Mouse (Mus musculus) megakaryocyte-erythroid progenitor cell, adult 5-6 weeks (primary cell): ENCODE measurements around the gene Hist1h2bm. TPM values are rescaled to one million over a fixed set of nuclear protein-coding genes. Genes with fewer than 3 reads are reported as not detected.
A peak's percentile ranks its signal among the peaks of the same experiment; 100 is the strongest.
"Not testable (repeated sequence)": the region's sequence is repeated elsewhere in the genome, so short reads cannot be mapped to it uniquely, and the experiment has no call there.

Experiments
- ATAC-seq: replicated peaks from 2 replicates; pipeline ENCODE4 v1.8.0; 2016; ENCODE audit warnings: mild to moderate bottlenecking, inconsistent platforms; ENCODE audit not compliant: severe bottlenecking, poor library complexity, low FRiP score, low TSS enrichment
- total RNA-seq, 2 experiments: library from RNA; stranded (forward) in 1 of 2; stranded (reverse) in 1 of 2; fragments of 200-1000, 215-1000 nt in 1 of 2; fragments of >200 nt in 1 of 2; fragmentation: Nextera tagmentation in 1 of 2; gene quantifications; 2 replicates each; pipeline ENCODE4 v1.2.3; 2014 to 2017

Gene Hist1h2bm
- 242 and 265 TPM in 2 replicates for total RNA-seq (2014; fragmentation: Nextera tagmentation)
- total RNA-seq (2017) = 262 and 417 TPM in 2 replicates

DNA sequence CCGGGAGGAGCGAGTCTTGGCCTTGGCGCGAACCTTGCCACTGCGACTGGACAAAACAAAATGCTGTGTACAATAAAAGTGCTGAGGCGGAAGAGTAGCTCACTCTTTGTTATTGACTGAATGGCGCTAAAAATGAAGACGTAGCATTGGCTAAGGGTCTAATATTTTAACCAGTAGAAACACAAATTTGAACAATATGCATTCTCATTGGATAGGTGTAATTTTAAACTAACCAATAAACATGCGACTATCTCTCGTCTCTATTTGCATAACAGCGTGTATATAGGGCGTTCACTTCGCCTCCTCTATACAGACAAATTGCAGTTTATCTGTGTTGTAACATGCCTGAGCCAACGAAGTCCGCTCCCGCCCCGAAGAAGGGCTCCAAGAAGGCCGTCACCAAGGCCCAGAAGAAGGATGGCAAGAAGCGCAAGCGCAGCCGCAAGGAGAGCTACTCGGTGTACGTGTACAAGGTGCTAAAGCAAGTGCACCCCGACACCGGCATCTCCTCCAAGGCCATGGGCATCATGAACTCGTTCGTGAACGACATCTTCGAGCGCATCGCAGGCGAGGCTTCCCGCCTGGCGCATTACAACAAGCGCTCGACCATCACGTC lies at the start of gene Hist1h2bm:
TSS of gene Hist1h2bm (plus strand) at position 288 of the 616 bp plus-strand sequence.
- ATAC-seq = peak; percentile 91

DNA sequence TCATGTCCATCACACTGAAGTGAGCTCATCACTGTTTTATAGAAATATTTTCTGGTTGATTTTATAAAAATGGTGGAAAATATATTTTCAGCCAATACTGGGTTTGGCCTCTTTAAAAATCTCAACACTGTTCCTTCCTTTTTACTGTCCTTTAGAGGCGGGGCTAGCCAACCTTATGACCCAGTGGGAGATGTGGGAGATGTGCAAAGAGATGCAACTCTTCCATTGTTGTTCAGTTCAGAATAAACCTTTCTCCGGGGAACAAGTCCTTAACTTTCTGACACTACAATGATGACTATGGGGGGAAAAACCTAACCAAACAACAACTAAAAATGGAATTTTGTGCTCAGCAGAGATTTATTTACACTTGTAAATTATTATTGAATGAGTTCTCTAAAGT lies 44.5 kb upstream of the Hist1h2bm start, which contains the start of gene Olfr1360:
TSS of gene Olfr1360 (minus strand) at position 101 of the 400 bp plus-strand sequence.
- no peak for ATAC-seq

DNA sequence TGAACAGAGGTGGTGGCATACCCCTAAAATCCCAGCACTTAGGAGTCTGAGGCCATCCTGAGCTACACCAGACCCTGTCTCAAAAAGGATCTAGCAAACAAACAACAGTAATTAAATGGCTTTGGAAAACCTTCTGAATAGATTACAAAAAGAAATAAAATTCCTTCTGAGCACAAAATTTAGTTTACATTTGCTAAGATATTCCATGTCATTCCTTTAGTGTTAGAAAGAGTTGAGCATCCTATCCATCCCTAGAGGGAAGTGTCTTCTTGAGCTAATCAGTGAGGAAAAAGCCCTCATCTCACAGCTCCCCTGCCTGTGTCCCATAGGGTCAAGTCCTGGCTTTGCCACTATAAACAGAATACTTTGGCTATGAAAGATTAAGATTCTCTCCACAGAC lies 24.0 kb upstream of the Hist1h2bm start, which contains the start of gene Olfr1359:
TSS of gene Olfr1359 (plus strand) at position 301 of the 400 bp plus-strand sequence.
- no peak for ATAC-seq

DNA sequence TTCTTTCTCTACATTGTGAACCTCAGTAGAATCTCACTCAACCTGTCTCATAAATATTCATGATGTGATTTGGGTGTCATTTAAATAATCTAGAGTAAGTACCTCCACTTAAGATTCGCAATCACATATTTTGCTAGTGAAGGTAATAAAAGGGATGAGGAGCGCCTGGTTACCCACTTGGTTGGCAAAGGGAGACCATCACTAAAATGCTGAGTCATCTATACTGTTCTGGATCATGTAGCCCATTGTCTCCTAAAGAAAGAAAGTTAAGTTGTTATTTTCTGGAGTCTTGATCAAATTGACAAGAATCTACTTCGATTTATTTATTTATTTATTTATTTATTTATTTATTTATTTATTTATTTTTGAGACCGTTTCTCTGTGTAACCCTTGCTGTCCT lies 15.2 kb upstream of the Hist1h2bm start:
- no peak for ATAC-seq

DNA sequence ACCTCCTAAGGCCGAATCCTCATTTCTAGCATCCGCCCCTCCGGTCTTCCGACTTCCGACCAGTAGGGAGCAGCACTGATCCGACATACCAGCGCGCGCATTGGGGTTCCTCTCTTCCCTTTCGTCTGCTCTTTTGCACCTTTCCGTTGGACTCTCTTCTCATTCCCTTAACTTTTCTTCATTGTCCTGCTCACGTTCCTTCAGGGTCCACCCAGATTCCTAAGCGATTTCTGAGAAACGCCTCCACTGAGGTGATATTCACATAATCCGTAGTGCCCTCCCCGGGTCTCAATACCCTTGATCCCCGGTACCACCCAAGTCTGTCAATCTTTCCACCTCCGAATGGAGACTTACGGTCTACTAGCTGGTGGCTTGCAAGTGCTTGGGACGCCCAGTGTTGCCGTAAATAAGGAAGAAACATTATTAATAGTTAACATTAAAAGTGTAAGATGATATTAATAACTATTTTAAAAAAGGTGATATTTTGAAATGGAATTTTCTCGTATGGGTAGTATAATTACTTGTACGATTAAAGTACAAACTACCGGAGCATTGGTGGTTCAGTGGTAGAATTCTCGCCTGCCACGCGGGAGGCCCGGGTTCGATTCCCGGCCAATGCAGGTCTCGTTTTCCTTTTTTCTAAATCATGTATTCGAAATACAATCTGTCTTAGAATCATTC lies 11.7 kb upstream of the Hist1h2bm start:
- peak; percentile 80 for ATAC-seq

DNA sequence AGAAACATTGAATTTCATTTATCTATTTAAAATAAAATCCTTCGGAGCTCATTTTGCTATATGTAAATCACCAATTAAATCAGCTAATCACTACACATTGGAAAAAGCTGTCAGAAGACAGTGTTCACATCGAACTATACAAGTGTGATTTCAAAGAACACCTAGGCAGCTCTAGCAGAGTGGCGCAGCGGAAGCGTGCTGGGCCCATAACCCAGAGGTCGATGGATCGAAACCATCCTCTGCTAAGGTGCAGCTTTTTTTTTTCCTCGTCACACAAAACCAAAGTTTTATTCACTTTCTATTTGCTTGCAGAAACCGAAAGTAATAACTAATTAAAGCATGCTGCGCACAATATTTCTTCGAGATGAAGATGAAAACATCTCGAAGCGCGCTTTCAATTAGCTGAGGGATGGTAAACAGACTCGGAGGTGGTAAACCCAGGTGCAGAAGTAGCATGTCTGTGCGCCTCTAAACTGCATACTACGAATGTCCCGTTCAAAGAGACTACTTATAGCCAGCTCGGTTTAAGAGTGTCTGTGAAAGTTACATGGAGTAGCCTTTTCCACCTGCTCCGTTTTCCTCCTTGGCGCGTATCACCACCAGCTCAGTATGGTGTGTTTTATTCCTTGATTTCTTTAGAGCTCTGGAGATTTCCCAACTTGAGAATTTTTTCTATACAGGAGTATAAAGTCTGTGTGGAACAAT lies 10.9 kb upstream of the Hist1h2bm start:
- peak; percentile 17; the same call in 1 of the 2 replicates for ATAC-seq

DNA sequence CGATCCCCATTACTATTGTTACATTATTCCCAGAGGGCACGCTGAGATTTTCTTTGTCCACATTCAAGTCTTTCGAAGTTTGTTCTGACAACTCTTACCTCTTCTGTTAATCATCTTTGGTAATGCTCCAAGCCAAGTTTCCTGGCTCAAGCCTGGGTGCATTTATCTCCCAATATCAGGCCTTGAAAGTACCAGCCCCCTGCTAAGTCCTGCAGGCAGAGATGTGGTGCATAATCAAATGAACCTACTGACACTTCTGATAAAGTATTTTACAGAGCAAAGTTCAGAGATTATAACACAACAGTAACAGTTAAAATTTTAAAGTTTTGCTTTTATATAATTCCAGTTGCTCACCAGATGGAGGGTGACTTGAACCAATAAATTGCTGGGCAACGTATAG lies 10.1 kb upstream of the Hist1h2bm start:
- ATAC-seq = peak; percentile 27

DNA sequence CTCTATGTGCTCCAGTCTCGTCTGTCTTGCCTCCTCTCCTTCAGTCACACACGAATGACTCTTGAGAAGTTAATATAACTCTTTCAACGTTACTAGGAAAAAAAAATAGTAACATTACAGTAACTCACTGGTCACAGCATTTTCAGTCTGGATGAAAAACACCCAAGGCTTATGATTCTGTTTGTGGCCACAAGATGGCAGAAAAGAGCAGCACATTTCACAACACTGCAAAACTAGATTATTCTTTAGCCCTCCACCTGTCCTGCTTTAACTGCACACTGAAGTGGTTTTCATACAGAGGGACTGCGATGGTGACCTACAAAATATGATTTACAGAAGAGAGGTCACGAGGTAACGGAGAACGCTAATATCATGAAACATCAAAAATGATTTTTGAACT lies 7.1 kb upstream of the Hist1h2bm start:
- peak; percentile 27 for ATAC-seq

DNA sequence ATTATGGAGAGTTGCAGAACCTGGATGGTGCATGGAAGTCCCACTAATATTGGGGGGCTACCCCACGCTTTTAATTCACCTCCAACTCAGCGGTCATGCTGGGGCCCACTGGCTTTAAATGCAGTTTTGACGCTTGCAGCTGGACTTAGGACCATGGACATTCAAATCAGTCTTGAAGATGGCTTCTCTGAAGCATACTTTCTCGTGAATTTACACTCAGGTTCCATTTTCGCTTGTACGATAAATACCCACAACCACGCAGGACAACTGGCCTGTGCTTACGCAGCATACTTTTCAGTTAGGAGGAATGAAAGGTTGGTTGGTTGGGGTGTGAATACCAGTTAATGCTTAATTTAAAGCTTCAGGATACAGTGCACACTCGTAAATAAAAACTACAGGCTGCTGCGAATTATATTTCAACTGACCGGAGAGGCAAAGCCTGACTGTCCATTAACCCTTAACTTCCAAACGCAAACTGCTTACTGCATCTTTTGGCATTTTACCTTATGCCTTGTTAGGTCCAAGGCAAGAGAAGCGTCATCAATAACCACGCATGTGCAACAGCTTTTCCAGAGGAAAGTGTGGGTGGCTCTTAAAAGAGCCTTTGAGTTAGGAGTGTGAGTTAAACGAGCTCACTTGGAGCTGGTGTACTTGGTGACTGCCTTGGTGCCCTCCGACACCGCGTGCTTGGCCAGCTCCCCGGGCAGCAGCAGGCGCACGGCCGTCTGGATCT lies 6.5 kb upstream of the Hist1h2bm start:
- 0 out of 2 replicates have a peak, but pooled peaks have one; percentile 11 for ATAC-seq

DNA sequence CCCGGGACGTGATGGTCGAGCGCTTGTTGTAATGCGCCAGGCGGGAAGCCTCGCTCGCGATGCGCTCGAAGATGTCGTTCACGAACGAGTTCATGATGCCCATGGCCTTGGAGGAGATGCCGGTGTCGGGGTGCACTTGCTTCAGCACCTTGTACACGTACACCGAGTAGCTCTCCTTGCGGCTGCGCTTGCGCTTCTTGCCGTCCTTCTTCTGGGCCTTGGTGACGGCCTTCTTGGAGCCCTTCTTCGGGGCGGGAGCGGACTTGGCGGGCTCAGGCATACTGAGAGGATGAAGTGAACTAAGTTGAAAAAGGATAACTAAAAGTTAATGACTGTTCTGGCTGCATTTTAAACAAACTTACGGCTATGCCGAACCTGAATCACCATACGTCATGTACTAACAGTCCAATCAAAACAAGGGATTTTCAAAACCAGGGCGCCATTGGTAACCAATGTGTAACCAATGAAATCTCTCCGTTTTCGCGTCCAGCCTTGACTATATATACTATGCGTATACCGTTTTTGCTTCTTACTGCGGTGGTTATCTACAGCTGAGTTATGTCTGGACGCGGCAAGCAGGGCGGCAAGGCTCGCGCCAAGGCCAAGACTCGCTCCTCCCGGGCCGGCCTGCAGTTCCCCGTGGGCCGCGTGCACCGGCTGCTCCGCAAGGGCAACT lies 5.8 kb upstream of the Hist1h2bm start, which contains the start of the genes Hist1h2bl and Hist1h2ai:
TSS of gene Hist1h2bl (minus strand) at position 280 of the 676 bp plus-strand sequence.
TSS of gene Hist1h2ai (plus strand) at position 559 of the 676 bp plus-strand sequence.
- peak; percentile 79 for ATAC-seq

DNA sequence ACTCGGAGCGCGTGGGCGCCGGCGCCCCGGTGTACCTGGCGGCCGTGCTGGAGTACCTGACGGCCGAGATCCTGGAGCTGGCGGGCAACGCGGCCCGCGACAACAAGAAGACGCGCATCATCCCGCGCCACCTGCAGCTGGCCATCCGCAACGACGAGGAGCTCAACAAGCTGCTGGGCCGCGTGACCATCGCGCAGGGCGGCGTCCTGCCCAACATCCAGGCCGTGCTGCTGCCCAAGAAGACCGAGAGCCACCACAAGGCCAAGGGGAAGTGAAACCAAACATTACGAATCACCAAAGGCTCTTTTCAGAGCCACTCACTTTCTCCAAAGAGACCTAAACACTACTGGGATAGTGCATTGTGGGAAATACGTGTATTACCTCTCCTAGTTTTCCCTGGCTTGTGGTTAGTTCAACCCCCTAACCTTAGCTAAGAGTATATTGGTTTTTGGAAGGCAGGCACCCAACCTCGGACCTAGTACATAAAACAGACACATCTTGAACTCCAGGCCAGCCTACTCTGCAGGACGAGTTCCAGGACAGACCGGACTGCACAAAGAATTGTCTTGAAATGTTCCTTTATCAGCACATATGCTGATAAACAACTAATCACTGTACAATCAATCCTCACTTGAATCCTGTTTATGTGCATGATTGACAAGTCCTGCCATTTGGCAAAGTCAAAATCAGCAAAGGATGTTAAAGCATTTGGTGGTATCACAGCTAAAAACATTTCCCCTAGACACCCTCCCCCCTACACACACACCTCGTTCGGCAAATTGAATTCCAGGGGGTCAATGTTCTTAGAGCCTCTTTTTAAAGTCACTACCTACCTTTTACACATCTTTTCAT lies 5.1 kb upstream of the Hist1h2bm start:
- peak; percentile 19 for ATAC-seq

DNA sequence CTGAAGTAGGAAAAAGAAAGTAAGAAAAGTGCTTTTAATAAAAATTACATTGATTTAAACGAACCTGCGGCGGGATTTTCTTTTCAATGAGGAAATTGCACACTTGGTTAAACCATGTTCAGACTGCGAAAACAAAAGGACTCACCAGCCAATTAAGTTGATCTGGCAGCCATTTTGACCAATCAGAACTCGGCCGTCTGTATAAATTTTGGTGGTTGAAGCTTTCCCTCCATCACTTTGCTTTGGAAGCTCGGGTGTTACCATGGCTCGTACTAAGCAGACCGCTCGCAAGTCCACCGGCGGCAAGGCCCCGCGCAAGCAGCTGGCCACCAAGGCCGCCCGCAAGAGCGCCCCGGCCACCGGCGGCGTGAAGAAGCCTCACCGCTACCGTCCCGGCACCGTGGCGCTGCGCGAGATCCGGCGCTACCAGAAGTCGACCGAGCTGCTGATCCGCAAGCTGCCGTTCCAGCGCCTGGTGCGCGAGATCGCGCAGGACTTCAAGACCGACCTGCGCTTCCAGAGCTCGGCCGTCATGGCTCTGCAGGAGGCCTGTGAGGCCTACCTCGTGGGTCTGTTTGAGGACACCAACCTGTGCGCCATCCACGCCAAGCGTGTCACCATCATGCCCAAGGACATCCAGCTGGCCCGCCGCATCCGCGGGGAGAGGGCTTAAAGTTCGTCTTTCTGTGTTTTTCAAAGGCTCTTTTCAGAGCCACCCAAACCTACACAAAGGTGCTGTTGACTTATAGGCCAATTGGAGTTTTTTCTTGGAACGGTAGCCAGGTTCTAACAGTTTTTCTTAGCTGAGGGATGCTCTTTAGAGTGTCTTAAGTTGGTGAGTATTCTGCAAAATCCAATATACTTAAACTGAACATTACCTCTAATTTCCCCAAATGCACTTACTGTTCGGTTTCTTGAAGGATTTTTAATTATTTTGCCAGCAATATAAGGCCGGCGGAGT lies 4.2 kb upstream of the Hist1h2bm start, which contains the start of gene Hist1h3h:
TSS of gene Hist1h3h (plus strand) at position 263 of the 961 bp plus-strand sequence.
- ATAC-seq = peak; percentile 35

DNA sequence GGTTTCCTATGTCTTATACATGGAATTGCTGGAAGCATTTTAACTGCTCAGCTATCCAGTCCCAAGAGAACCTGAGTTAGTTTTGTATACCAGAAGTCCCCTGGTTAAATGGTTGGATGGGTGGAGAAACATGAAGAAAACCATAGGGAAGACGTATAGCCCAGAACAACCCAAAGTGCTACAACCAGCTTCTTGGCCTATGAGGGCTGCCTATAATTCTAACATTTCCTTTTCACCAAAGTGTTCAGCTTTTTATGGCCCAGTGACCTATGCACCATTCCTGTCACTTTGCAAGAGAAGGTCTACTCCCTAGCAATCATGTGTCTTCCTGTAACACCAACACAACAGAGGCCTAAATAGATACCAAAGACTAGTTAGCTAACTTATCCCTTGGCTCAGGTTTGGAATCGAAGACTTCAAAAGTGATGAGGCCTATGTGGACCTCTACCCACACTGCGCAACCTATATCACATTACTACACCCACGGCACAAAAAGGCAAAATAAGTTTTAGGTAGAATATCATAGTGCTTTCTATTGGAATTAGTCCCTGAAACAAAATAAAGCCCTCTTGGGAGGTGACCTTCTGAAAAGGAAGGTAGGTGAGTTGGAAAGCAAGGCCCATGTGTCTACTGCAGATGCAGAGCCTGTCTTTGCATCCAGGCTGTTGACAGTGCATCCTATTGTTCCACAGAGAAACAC lies 3.3 kb upstream of the Hist1h2bm start:
- ATAC-seq = no peak

DNA sequence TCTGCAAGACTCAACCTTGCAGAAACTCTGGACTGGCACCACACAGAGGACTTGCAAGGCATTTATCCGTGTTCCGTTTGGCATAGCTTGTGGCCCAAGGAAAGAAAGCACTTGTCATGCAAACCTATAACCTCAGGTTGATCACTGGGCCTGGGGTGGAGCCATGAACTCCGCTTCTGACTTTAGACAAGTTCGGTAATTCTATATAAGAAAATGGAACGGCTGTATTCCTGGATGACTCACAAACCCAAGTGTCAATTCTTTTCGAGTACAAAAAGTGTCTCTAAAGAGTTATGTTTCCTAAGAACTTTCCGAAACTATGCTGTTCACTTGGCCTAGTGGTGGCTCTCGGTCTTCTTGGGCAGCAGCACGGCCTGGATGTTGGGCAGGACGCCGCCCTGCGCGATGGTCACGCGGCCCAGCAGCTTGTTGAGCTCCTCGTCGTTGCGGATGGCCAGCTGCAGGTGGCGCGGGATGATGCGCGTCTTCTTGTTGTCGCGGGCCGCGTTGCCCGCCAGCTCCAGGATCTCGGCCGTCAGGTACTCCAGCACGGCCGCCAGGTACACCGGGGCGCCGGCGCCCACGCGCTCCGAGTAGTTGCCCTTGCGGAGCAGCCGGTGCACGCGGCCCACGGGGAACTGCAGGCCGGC lies 612 bp upstream of the Hist1h2bm start:
- ATAC-seq = not testable (repeated sequence)

DNA sequence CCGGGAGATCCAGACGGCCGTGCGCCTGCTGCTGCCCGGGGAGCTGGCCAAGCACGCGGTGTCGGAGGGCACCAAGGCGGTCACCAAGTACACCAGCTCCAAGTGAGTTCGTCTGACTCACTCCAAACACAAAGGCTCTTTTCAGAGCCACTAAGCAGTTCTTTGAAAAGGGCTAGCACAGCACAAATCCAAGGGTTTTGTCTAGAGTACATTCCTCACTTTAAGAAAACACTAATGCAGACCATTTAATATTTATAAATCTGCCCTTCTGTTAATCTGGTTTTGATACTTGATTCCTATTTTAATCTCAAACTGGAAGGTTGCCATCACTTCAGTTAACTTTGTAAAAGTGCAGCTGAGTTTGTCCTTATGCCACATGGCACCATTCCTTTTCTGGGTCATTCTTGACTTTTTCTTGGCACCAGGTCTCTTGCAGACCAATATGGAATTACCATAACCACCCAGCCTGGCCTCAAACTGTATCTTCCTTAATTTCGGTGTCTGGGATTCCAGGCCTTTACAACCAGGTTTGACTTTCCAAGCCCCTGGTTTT lies 605 bp downstream of the Hist1h2bm start:
- ATAC-seq = peak; percentile 39
